Mouse (Mus musculus): ENCODE measurements at regions not wholly inside any gene's neighbourhood (a gene's known extent, or its start where the extent isn't known, plus 50 kb on each side); places are given as distances from the start of the nearest gene placed in this dataset.

GRCm38 (mm10) chr5:24237201-24237600 is 72.4 kb downstream of the Nupl2 start:
- DNase-seq (ENCODE audit: low spot score in 2 of 2): no peak

- DNase-seq (ENCODE audit: low spot score in 2 of 2): no peak
Observed at GRCm38 (mm10) chr5:24239006-24239405, 74.2 kb downstream of the Nupl2 start.

GRCm38 (mm10) chr5:24244211-24244610 is 79.4 kb downstream of the Nupl2 start:
- DNase-seq (ENCODE audit: low spot score in 2 of 2): no peak

- no peak for DNase-seq (ENCODE audit: low spot score in 2 of 2)
Observed at GRCm38 (mm10) chr5:24255421-24255820, 90.7 kb downstream of the Nupl2 start.

GRCm38 (mm10) chr5:24261098-24261497 is 90.3 kb downstream of the Kcnh2 start:
- peak; percentile 46 to 83 for DNase-seq (ENCODE audit: low spot score in 2 of 2)

- DNase-seq (ENCODE audit: low spot score in 2 of 2): no peak
Observed at GRCm38 (mm10) chr5:24262146-24262545, 89.3 kb downstream of the Kcnh2 start.

GRCm38 (mm10) chr5:24264151-24264550 is 87.3 kb downstream of the Kcnh2 start:
- no peak for DNase-seq (ENCODE audit: low spot score in 2 of 2)

GRCm38 (mm10) chr5:24265431-24265830 is 86.0 kb downstream of the Kcnh2 start:
- no peak for DNase-seq (ENCODE audit: low spot score in 2 of 2)

GRCm38 (mm10) chr5:24266344-24267295 is 84.8 kb downstream of the Kcnh2 start:
- DNase-seq (ENCODE audit: low spot score in 2 of 2): peak; percentile 61 to 89

Measured in layer of hippocampus, adult 18-20 months (tissue).